Mouse (Mus musculus) R1 (cell line): ENCODE measurements at regions not wholly inside any gene's neighbourhood (a gene's known extent, or its start where the extent isn't known, plus 50 kb on each side); places are given as distances from the start of the nearest gene placed in this dataset.
A peak's percentile ranks its signal among the peaks of the same experiment; 100 is the strongest.

ENCODE experiments used
- DNase-seq: peaks from one replicate; pipeline ENCODE4 v3.0.0-alpha.2; 2018; ENCODE audit warnings: low read depth, low spot score

GRCm38 (mm10) chr12:25393501-25393900 is 296.6 kb upstream of the Id2 start:
- DNase-seq = no peak

- DNase-seq = no peak
Measured at GRCm38 (mm10) chr12:25389202-25389601, 292.3 kb upstream of the Id2 start.

- no peak for DNase-seq
Measured at GRCm38 (mm10) chr12:25387791-25388280, 290.9 kb upstream of the Id2 start.

- DNase-seq = no peak
Measured at GRCm38 (mm10) chr12:25382961-25383360, 286.0 kb upstream of the Id2 start.

- no peak for DNase-seq
Measured at GRCm38 (mm10) chr12:25382475-25382874, 285.5 kb upstream of the Id2 start.

- DNase-seq = no peak
Measured at GRCm38 (mm10) chr12:25381619-25382018, 284.7 kb upstream of the Id2 start.

- no peak for DNase-seq
Measured at GRCm38 (mm10) chr12:25379996-25380395, 283.1 kb upstream of the Id2 start.

GRCm38 (mm10) chr12:25379016-25379415 is 282.1 kb upstream of the Id2 start:
- DNase-seq = no peak

- no peak for DNase-seq
Measured at GRCm38 (mm10) chr12:25378036-25378645, 281.2 kb upstream of the Id2 start.

GRCm38 (mm10) chr12:25376451-25376850 is 279.5 kb upstream of the Id2 start:
- no peak for DNase-seq

GRCm38 (mm10) chr12:25367541-25367940 is 270.6 kb upstream of the Id2 start:
- DNase-seq = no peak

GRCm38 (mm10) chr12:25365600-25366267 is 268.8 kb upstream of the Id2 start:
- DNase-seq = no peak

GRCm38 (mm10) chr12:25364966-25365568 is 268.1 kb upstream of the Id2 start:
- DNase-seq = no peak

- no peak for DNase-seq
Measured at GRCm38 (mm10) chr12:25363839-25364238, 266.9 kb upstream of the Id2 start.

GRCm38 (mm10) chr12:25363341-25363740 is 266.4 kb upstream of the Id2 start:
- no peak for DNase-seq

GRCm38 (mm10) chr12:25362771-25363170 is 265.8 kb upstream of the Id2 start:
- no peak for DNase-seq

GRCm38 (mm10) chr12:25360726-25361125 is 263.8 kb upstream of the Id2 start:
- no peak for DNase-seq

- DNase-seq = no peak
Measured at GRCm38 (mm10) chr12:25359931-25360330, 263.0 kb upstream of the Id2 start.

- no peak for DNase-seq
Measured at GRCm38 (mm10) chr12:25358846-25359525, 262.0 kb upstream of the Id2 start.

GRCm38 (mm10) chr12:25356774-25357173 is 259.8 kb upstream of the Id2 start:
- DNase-seq = no peak

GRCm38 (mm10) chr12:25355217-25355616 is 258.3 kb upstream of the Id2 start:
- DNase-seq = peak; percentile 3

- DNase-seq = no peak
Measured at GRCm38 (mm10) chr12:25353402-25353896, 256.5 kb upstream of the Id2 start.
